Mouse (Mus musculus): ENCODE results near the gene Erc2.

- TF ChIP-seq POLR2A (IDR thresholded peaks at IDR 0.05; ENCODE audit: extremely low read depth, insufficient read depth, low read length) (no peak), CTCF (IDR thresholded peaks at IDR 0.05; ENCODE audit: low read depth, low read length) (no peak)
These were observed 686.4 kb downstream of the Erc2 start for GRCm38 (mm10) chr14:28308661-28309060.
